Mouse (Mus musculus): ENCODE data around the gene Scgb1b30. TPM values are rescaled to one million over a fixed set of nuclear protein-coding genes. Genes with fewer than 3 reads are reported as not detected.

Gene Scgb1b30
- polyA plus RNA-seq, 1 experiment, result not detected

GRCm38 (mm10) chr7:34134336-34134735 is 39.1 kb downstream of the Scgb1b30 start:
- 97% methylated on average over 2 of the region's 2 CpGs for WGBS
- H3K27me3 ChIP-seq (replicated peaks; ENCODE audit: control insufficient read depth, insufficient read depth, low read length), result no peaks in the 10 kb centered on the region
- H3K27ac ChIP-seq (ENCODE audit: insufficient read depth, low read depth, low read length), result no peak overlapping the region
- no peak for DNase-seq
- TF ChIP-seq CTCF (conservative IDR thresholded peaks at IDR 0.05; ENCODE audit: insufficient read depth, insufficient read length, low read depth, low read length) (no peak), POLR2A (IDR thresholded peaks at IDR 0.05; ENCODE audit: low read depth, low read length) (no peak)
- no peak overlapping the region for H3K4me3 ChIP-seq (ENCODE audit: insufficient read depth, low read depth, low read length)
- H3K4me1 ChIP-seq (ENCODE audit: control insufficient read depth, insufficient read depth, low read length), result no peaks in the 10 kb centered on the region; the same call in 1 of the 2 replicates
- H3K36me3 ChIP-seq (ENCODE audit: control insufficient read depth, insufficient read depth, low read length), result no peaks in the 10 kb centered on the region

- Histone ChIP-seq H3K27me3 (replicated peaks; ENCODE audit: control insufficient read depth, insufficient read depth, low read length) (no peaks in the 10 kb centered on the region), H3K27ac (ENCODE audit: insufficient read depth, low read depth, low read length) (no peak overlapping the region), H3K36me3 (ENCODE audit: control insufficient read depth, insufficient read depth, low read length) (peaks cover 7% of the 10 kb centered on the region), H3K4me3 (ENCODE audit: insufficient read depth, low read depth, low read length) (no peak overlapping the region), H3K4me1 (ENCODE audit: control insufficient read depth, insufficient read depth, low read length) (no peaks in the 10 kb centered on the region)
- TF ChIP-seq CTCF (conservative IDR thresholded peaks at IDR 0.05; ENCODE audit: insufficient read depth, insufficient read length, low read depth, low read length), result no peak
- TF ChIP-seq POLR2A (IDR thresholded peaks at IDR 0.05; ENCODE audit: low read depth, low read length), result no peak
- WGBS, result 93% methylated on average over 6 of the region's 6 CpGs
- no peak for DNase-seq
These were observed 44.3 kb downstream of the Scgb1b30 start for GRCm38 (mm10) chr7:34139493-34139892.

GRCm38 (mm10) chr7:34141123-34141522 is 45.9 kb downstream of the Scgb1b30 start:
- 97% methylated on average over 13 of the region's 13 CpGs for WGBS
- TF ChIP-seq POLR2A (IDR thresholded peaks at IDR 0.05; ENCODE audit: low read depth, low read length), result no peak
- TF ChIP-seq CTCF (conservative IDR thresholded peaks at IDR 0.05; ENCODE audit: insufficient read depth, insufficient read length, low read depth, low read length), result no peak
- no peaks in the 10 kb centered on the region for H3K27me3 ChIP-seq (replicated peaks; ENCODE audit: control insufficient read depth, insufficient read depth, low read length)
- peaks cover 8% of the 10 kb centered on the region for H3K36me3 ChIP-seq (ENCODE audit: control insufficient read depth, insufficient read depth, low read length)
- H3K4me3 ChIP-seq (ENCODE audit: insufficient read depth, low read depth, low read length), result no peak overlapping the region
- no peak overlapping the region for H3K27ac ChIP-seq (ENCODE audit: insufficient read depth, low read depth, low read length)
- DNase-seq, result no peak
- no peaks in the 10 kb centered on the region for H3K4me1 ChIP-seq (ENCODE audit: control insufficient read depth, insufficient read depth, low read length)

- 92% methylated on average over 4 of the region's 4 CpGs for WGBS
- H3K36me3 ChIP-seq (ENCODE audit: control insufficient read depth, insufficient read depth, low read length), result peaks cover 27% of the 10 kb centered on the region
- no peak overlapping the region for H3K4me3 ChIP-seq (ENCODE audit: insufficient read depth, low read depth, low read length)
- TF ChIP-seq CTCF (conservative IDR thresholded peaks at IDR 0.05; ENCODE audit: insufficient read depth, insufficient read length, low read depth, low read length), result no peak
- no peak for TF ChIP-seq POLR2A (IDR thresholded peaks at IDR 0.05; ENCODE audit: low read depth, low read length)
- no peak for DNase-seq
- H3K27me3 ChIP-seq (replicated peaks; ENCODE audit: control insufficient read depth, insufficient read depth, low read length), result no peaks in the 10 kb centered on the region
- no peak overlapping the region for H3K27ac ChIP-seq (ENCODE audit: insufficient read depth, low read depth, low read length)
- no peaks in the 10 kb centered on the region for H3K4me1 ChIP-seq (ENCODE audit: control insufficient read depth, insufficient read depth, low read length)
These were observed 52.0 kb downstream of the Scgb1b30 start for GRCm38 (mm10) chr7:34147193-34147592.

Other genes with a start within 250 kb of the Scgb1b30 start
- not detected in 2 replicates for gene Scgb2b26, start 150.4 kb upstream of the Scgb1b30 start, polyA plus RNA-seq (2012; rRNA removed)
- gene Scgb2b27, start 81.5 kb upstream of the Scgb1b30 start, polyA plus RNA-seq (2012; rRNA removed), result not detected in 2 replicates
- gene Scgb1b27, start 73.9 kb upstream of the Scgb1b30 start, polyA plus RNA-seq (2012; rRNA removed), result not detected in 2 replicates
- gene Wtip, start 37.8 kb downstream of the Scgb1b30 start, polyA plus RNA-seq (2012; rRNA removed), result 22.6 and 28.7 TPM in 2 replicates
- gene Uba2, start 74.2 kb downstream of the Scgb1b30 start, polyA plus RNA-seq (2012; rRNA removed), result 28.4 and 32.7 TPM in 2 replicates
- gene Pdcd2l, start 101.2 kb downstream of the Scgb1b30 start, polyA plus RNA-seq (2012; rRNA removed), result 22.8 and 25.1 TPM in 2 replicates
- gene Gpi1, start 134.9 kb downstream of the Scgb1b30 start, polyA plus RNA-seq (2012; rRNA removed), result 413 and 444 TPM in 2 replicates
- gene Gm6096, start 155.6 kb downstream of the Scgb1b30 start, polyA plus RNA-seq (2012; rRNA removed), result not detected in 2 replicates
- gene 4931406P16Rik, start 218.1 kb downstream of the Scgb1b30 start, polyA plus RNA-seq (2012; rRNA removed), result 24.6 and 27.0 TPM in 2 replicates

Data from kidney, adult 2 months (tissue).